Mouse (Mus musculus) neutrophil, adult 5-6 weeks (primary cell): ENCODE measurements around the gene Trdmt1. TPM values are rescaled to one million over a fixed set of nuclear protein-coding genes. Genes with fewer than 3 reads are reported as not detected.
"Not testable (repeated sequence)": the region's sequence is repeated elsewhere in the genome, so short reads cannot be mapped to it uniquely, and the experiment has no call there.

Experiments used
- ATAC-seq: fragments of 151-379, 151-347 bp; 2 replicates; pipeline ENCODE4 v1.8.0; 2017; ENCODE audit warnings: mild to moderate bottlenecking, moderate TSS enrichment; ENCODE audit not compliant: insufficient number of reproducible peaks, poor library complexity, low FRiP score, severe bottlenecking; ENCODE audit errors: extremely low read depth
- total RNA-seq: library from RNA; stranded (forward); fragments of 200-1000 nt; gene quantifications from 2 replicates; pipeline ENCODE4 v1.2.3, GENCODE M21; 2017

Gene Trdmt1
- 7.0 and 10.0 TPM in 2 replicates for total RNA-seq

DNA sequence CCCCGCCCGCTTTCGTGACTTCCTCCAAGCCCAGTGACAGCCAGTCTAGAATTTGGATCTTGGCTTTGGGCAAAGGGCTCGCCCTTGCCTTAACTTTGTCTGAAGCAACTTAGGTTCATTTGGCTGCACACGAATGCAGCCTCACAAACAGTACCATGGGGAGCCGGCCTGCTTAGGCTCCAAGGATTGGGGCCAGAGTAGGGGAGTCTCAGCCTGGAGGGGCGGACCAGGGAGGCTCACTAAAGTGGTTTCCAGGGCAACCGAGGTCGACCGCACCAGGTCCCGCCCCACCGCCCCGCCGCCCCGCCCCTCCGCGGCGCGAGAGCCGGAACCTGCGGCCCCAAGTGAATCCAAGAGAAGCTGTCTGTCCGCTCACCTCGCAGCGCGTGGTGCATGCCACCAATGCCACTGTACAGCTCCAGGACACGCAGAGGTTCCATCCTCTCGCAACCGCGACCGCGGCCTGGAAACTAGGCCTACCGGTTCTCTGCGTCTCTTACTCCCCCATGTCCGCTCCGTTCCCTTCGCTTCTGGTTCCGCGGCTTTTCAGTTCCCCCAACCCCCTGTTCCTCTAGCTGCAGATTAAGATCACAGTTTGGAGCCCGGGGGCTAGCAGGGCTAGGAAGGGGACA lies at the start of gene Trdmt1:
Gene Trdmt1 (minus strand): TSS at position 476 of the 632 bp plus-strand sequence.
- ATAC-seq, result peak; percentile 89

DNA sequence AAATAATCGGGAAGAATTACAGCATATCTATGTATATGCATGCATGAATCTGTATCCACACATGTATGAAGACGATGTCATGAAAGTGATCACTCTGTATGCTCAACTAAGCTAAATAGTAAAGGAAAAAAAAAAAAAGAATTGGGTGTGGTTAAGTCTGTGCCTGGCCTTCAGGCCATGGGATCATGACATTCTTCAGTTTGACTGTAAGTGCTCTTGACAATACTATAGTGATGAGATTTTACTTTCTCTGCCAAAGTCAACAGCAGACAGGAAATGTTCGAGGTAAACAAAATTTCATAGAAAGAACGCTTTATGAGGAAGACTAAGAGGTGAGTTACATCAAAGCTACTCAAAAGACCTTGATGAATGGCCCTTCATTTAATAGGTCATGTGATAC lies 48.9 kb upstream of the Trdmt1 start:
- no peak for ATAC-seq

DNA sequence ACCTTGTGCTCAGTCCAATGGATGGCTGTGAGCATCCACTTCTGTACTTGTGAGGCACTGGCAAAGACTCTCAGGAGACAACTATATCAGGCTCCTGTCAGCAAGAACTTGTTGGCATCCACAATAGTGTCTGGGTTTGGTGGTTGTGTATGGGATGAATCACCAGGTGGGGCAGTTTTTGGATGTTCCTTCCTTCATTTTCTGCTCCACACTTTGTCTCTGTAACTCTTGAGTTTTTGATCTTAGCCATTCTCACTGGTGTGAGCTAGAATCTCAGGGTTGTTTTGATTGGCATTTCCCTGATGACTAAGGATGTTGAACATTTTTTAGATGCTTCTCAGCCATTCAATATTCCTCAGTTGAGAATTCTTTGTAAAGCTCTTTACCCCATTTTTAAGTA lies 39.3 kb upstream of the Trdmt1 start:
- ATAC-seq, result not testable (repeated sequence)

DNA sequence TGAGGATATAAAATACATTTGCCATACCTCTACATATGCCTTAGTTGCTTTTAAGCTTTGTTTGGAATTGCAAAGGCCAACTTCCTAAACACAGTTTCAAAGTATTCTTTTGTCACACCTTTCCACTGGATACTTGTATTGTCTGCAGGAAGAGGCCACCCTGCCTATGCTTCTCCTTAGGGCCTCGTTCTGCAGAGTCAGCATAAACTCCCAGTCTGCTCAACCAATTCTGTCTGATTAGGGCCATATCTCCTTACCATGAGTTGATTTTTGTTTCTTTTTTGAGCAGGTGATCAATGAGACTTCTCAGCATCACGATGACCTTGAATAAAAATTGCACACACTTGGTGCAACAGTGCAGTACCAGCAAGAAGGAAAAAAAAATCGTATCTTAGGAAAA lies 37.7 kb upstream of the Trdmt1 start:
- no peak for ATAC-seq

DNA sequence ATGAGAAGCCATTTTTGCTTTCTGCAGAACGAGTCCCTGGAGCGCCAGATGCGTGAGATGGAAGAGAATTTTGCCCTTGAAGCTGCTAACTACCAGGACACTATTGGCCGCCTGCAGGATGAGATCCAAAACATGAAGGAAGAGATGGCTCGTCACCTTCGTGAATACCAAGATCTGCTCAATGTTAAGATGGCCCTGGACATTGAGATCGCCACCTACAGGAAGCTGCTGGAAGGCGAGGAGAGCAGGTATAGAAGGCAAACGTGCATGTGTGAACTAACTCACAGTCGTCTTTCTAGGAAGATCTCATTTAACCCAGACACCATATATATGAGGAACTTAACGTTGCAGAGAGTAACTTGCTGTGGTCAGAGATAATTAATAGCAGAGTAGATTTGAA lies 35.5 kb upstream of the Trdmt1 start:
- ATAC-seq, result peak; percentile 43; the same call in 1 of the 2 replicates

DNA sequence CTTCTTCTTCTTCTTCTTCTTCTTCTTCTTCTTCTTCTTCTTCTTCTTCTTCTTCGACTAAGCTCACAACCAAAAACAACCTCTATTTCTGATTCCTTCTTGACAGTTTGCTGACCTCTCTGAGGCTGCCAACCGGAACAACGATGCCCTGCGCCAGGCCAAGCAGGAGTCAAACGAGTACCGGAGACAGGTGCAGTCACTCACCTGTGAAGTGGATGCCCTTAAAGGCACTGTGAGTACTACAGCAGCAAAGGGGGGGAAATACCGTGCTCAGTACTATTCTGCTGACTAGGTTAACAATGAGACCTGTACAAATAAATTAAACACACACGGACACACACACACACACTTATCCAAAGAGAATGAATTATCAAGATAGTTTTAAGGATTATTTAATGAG lies 34.8 kb upstream of the Trdmt1 start:
- no peak for ATAC-seq

DNA sequence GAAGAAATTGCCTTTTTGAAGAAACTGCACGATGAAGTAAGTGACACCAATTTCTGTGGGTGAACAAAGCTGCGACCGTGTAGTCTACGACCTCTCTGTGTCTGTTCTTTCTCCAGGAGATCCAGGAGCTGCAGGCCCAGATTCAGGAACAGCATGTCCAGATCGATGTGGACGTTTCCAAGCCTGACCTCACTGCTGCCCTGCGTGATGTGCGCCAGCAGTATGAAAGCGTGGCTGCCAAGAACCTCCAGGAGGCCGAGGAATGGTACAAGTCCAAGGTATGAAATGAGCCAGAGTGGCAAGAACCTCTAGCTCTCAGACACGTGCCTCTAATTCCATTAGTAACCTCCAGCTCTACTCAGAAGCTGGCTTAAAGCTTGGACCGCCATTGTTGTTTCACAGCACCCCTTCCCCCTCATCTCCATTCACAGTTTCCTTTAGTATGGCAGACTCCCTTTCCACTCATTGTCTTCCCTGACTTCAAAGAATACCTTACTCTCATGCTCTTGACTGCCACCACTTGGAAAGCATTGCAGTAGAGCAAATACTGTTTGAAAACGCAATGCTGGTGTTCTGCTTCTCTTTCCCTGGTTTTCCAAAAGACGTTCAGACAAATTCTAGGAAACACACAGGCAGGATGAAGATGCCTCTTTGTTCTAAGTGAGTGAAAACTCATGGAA lies 34.1 kb upstream of the Trdmt1 start:
- ATAC-seq, result no peak

DNA sequence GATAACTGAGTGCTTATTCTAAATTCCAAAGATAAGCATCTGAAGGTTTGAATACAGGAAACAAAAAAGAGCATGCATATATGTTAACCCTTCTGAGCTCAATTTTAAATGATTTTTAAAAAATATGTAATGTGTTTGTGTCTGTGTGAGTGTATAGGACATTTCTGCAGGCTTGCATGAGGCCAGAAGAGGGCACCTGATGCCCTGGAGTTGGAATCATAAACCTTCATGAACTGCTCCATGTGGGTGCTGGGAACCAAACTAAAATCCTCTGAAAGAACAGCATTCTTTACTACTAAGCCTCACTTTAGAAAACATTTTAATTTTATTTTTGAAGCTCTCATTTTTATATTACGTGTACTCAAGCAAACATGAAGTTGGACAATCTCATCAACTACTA lies 32.9 kb upstream of the Trdmt1 start:
- no peak for ATAC-seq

DNA sequence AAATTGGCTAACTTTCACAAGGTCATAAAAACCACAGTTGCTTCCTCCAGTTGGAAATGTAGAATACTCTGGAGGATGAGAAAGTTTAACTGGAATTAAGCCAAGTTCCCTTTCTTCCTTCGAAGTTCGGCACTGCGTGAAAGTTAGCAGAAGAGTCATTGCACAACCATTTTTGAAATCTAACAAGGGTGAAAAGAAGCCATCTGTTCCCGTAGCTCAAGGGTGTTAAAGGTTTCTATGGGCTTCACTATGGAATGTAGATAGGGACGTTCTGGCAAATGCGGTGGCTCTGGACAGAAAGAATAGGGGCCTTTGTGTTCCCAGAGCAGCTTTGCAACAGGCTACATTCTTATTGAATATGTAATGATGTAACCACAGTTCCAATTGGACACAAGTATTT lies 31.5 kb upstream of the Trdmt1 start:
- no peak for ATAC-seq

DNA sequence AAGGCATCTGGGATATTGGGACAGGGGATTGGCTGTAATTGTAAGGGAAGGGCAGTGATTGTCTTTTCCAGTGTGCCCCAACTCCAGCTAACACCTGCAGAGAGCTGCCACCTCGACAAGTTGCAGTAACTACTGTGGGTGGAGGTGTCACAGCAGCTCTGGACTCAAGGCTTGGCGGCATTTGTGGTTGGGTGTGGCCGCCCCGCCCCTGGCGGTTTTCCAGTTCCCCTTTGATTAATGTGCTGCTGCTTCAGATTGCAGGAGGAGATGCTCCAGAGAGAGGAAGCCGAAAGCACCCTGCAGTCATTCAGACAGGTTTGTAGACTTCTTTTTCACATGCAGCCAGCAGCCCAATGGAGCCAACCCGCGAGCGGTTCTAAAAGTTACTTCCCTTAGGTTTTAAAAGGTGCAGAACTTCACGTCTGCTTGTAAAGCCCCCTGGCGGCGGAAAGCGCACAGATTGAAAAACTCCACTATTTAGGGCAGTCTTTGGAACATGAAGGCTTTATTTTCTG lies 30.9 kb upstream of the Trdmt1 start:
- ATAC-seq, result peak; percentile 43

DNA sequence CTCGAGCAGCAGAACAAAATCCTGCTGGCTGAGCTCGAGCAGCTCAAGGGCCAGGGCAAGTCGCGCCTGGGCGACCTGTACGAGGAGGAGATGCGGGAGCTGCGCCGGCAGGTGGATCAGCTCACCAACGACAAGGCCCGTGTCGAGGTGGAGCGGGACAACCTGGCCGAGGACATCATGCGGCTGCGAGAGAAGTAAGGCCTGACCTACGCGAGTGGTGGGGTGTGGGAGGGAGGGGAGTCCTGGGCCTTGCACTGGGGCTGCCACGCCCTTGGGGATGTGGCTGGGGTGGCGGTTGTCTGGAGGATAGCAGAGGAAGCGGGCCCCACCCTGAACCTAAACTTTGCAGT lies 30.3 kb upstream of the Trdmt1 start:
- peak; percentile 53 for ATAC-seq

DNA sequence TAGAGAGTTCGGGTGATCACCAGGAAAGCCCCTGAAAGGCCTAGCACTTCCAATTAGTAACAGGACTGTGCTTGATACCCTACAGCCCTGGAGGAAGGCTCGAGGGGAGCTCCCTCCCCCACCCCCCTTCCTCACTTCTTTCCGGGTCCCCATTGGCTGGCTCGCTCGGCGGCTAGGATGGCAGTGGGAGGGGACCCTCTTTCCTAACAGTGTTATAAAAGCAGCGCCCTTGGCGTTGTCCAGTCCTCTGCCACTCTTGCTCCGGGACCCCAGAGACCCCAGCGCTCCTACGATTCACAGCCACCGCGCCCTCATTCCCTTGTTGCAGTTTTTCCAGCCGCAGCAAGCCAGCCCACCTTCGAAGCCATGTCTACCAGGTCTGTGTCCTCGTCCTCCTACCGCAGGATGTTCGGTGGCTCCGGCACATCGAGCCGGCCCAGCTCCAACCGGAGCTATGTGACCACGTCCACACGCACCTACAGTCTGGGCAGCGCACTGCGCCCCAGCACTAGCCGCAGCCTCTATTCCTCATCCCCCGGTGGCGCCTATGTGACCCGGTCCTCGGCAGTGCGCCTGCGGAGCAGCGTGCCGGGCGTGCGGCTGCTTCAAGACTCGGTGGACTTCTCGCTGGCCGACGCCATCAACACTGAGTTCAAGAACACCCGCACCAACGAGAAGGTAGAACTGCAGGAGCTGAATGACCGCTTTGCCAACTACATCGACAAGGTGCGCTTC lies 29.8 kb upstream of the Trdmt1 start:
- ATAC-seq, result peak; percentile 58

DNA sequence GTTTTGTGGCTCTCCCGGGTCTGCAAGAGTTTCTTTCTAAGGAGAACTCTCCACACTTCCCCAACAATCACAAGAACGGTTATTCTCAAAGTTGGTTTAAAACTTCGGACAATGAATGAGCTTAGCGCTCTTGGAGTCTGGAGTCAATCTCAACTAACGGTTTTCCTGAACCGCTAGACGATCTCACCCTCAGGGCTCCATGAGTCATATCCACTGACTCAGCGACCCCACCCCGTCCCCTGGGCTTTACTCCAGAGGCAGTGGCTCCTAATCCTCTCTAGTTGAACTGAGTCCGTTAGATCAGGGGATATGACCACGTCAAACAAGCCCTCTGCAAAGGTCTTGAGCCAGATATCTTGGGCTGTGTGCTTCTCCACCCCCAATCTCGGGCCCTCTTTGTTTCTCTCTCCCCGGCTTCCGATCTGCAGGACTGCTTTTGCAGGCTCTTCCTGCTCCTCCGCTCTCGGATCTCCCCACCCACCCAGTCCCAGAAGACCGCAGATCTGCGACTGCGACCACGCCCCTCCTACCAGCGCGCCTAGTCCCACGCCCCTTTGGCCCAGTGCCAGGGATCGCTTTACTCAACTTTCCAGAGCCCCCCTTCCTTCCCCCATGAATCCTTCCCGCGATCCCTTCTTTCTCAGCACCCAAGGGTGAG lies 29.1 kb upstream of the Trdmt1 start, which contains the start of gene Vim:
Gene Vim (plus strand): TSS at position 520 of the 658 bp plus-strand sequence.
- peak; percentile 24; the same call in 1 of the 2 replicates for ATAC-seq

DNA sequence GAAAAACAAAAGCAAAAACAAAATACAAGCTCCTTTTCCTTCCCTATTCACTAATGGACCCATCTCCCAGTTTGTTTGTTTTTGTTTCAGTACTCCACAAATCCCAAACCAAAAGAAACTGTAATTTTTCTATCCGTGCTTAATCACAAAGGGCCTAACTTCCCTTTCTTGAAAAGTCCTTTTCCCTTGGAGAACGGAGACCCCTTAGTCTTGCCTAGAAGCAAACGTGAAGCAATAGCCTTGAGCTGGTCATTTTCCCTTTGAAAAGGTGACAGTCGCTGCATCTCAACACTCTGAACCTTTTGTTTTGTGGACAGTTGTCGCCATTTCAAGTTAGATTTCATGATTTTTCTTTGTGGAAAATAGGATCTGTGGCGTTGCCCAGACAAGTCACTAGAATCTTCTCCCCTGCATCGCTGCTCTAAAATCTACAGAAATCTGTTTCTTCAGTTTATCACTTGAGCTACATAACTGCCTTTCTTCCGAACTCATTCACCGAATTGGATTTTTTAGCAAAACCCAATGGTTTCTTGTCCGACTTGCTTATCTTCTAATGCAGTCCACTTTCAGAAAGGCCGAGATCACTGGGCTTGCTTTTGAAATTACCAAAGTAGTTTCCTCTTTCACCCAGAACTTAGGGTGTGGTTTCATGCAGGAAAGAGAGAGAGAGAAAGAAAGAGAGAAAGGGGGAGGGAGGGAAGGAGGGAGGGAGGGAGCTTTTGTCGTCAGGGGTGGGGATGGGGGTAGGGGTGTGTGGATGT lies 28.4 kb upstream of the Trdmt1 start:
- no peak for ATAC-seq

DNA sequence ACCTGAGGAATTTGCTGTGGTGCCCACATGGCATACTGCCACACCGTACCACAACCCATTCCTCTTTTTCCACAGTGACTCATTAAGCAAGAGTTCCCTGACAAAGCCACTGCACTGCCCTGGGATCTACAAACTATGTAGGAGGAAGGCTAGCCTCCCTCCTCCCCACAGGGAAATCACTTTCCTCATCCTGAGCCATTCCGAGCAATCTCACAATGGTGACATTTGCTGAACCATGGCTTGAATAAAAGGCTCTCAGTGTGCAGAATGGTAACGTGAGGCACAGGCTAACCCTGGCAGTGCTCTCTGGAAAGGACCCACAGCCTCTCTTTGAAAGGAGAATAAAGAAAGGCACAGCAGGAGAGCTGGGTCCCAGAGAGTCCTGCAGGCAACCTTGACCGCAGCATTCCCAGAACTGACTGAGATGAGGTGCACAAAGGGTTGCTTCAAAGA lies 27.7 kb upstream of the Trdmt1 start:
- ATAC-seq, result no peak

DNA sequence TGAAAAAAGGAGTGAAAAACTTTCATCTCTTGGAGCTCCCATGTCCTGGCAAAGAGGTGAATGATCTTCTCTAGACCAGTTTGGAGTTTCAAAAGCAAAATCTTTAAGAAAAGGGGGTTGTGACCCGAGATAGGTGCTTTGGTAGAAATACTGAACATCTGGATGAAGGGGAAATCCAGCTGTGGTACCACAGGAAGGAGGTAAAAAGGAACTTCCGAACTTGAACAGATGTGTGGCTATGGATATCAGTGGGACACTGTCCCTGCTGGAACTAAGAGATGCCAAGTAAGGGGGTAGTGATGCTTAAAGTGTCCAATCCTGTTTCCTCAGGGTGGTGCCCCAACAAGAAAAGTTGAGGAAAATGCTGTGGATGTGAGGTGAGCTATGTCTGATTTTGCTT lies 25.7 kb upstream of the Trdmt1 start:
- ATAC-seq, result no peak

DNA sequence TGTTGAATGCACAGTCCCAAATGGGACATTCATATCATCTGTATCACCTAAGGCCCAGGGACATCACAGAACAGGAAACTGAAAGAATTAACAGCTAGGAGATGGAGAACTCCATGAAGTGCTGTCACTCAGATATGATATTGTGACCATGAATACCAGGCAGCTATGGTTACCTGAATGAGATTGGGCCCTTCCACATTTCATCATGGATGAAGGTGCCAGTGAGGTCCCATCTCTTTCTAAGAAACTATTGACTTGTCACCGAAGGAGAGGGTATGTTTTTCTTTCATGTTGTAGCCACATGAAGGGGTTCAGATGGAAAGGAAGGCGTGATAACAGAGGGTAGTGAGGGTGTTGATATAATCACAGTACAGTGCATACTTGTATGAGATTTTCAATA lies 15.9 kb upstream of the Trdmt1 start:
- no peak for ATAC-seq

DNA sequence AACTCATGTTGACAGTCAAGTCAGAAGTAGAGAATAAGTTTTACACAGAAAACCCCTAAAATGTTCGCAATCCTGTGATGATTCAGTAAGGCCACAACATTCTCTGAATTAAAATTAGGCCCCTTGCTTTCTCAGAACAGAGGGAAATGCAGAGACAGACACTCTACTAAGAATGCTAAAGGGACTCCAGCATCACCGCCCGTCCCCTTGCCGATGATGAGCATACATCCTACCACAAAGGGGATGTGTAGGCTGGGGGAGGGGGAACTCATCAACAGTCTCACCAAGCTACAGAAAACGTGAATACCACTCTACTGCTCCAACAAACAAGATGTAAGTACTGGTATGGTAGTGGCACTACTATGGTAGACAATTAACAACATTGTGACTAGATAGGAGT lies 15.3 kb upstream of the Trdmt1 start:
- ATAC-seq, result no peak

DNA sequence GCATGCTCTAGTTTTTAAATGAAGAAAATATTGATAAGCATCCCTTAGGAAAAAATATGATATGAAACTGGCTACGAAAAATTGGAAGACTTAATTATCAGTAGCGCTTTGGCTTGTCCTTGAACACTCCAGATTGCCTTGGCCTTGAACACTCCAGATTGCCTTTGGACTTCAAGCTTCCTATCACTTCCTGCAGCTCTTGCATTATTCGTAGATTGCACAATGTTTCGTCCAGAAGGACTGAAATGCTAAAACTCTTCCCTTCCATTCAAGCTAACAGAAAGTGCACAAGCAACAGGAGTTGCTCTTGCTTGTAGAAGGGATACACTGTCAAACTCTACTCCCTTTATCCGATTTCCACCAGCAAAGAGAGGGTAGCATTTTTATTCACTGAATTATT lies 14.8 kb upstream of the Trdmt1 start:
- no peak for ATAC-seq
